Mouse (Mus musculus): ENCODE data around the gene Psmb5.

DNA sequence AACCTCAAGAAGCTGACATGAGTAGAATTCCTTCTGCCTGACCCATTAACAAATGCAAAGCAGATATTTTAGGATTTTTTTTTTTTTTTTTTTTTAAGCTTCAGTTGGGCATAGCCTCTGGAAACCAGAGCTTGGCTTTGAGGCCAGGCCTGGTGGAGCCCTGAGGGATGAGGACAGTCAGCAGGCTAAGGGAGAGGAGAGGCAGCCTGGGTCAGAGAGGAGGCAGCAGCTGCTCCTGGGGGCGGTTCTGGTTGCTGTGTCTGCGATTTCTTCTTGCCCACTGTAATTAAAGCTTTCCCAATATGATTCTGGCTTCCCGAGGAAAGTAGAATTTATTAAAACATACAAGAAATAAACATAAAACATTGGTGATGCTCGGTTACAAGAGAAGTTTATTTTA is 8.6 kb downstream of the Psmb5 start:
- TF ChIP-seq CTCF (IDR thresholded peaks at IDR 0.05; ENCODE audit: control insufficient read depth, insufficient read depth, insufficient replicate concordance, low read depth, low read length): no peak
- TF ChIP-seq POLR2A (IDR thresholded peaks at IDR 0.05; ENCODE audit: control insufficient read depth, low read depth, low read length): no peak

All from testis, adult 2 months (tissue).